8 mouse cellular contexts compared by ENCODE assay signal in genomic region chr2:18041199-18041885, GRCm38 (mm10). TPM values are rescaled to one million over a fixed set of nuclear protein-coding genes. Genes with fewer than 3 reads are reported as not detected.
DNase-seq lines count a peak whose midpoint lies in the region; ATAC-seq lines count a peak whose summit lies in the region.

No protein-coding gene starts in this region.

- peak overlapping the region; percentile 36 for H3K4me3 ChIP-seq in forebrain, embryonic 16.5 days (replicated peaks; ENCODE audit: low read length)
- peak overlapping the region; percentile 8; the same call in 1 of the 2 replicates for H3K4me3 ChIP-seq in neural tube, embryonic 15.5 days (replicated peaks)

- H3K27ac ChIP-seq in forebrain, embryonic 16.5 days (ENCODE audit: low read length): peak overlapping the region; percentile 89
- H3K27ac ChIP-seq in neural tube, embryonic 15.5 days (replicated peaks): peak overlapping the region; percentile 73

- peak overlapping the region; percentile 56 for H3K4me2 ChIP-seq in forebrain, embryonic 16.5 days (ENCODE audit: low read length)
- peak overlapping the region; percentile 62 for H3K4me2 ChIP-seq in neural tube, embryonic 15.5 days

- no peaks in the 10 kb centered on the region for H3K27me3 ChIP-seq in forebrain, embryonic 16.5 days (replicated peaks; ENCODE audit: control insufficient read depth, insufficient read depth, low read length)
- no peaks in the 10 kb centered on the region for H3K27me3 ChIP-seq in neural tube, embryonic 15.5 days (replicated peaks)

- H3K36me3 ChIP-seq in forebrain, embryonic 16.5 days (ENCODE audit: control insufficient read depth, insufficient read depth): no peaks in the 10 kb centered on the region
- H3K36me3 ChIP-seq in neural tube, embryonic 15.5 days: no peaks in the 10 kb centered on the region

- DNase-seq in right cerebral cortex, postnatal 10 days (ENCODE audit: low spot score in 2 of 2): peak; percentile 58 to 66
- DNase-seq in right cerebral cortex, postnatal 36 days (ENCODE audit: low spot score in 2 of 2): no peak
- peak; percentile 75 to 83 for DNase-seq in kidney, postnatal 4 days
- DNase-seq in adrenal gland, postnatal 25 days: no peak
- DNase-seq in adrenal gland, adult 18-20 months (ENCODE audit: low spot score in 2 of 2): no peak
- DNase-seq in gastrocnemius, adult 8-10 months (ENCODE audit: low spot score in 2 of 2): no peak

- no peaks in the 10 kb centered on the region for H3K9me3 ChIP-seq in forebrain, embryonic 16.5 days (ENCODE audit: control insufficient read depth, low read length)
- H3K9me3 ChIP-seq in neural tube, embryonic 15.5 days (replicated peaks): no peaks in the 10 kb centered on the region

- peaks cover 46% of the 10 kb centered on the region for H3K4me1 ChIP-seq in forebrain, embryonic 16.5 days (replicated peaks; ENCODE audit: control insufficient read depth, insufficient read depth, low read length)
- H3K4me1 ChIP-seq in neural tube, embryonic 15.5 days: peaks cover 59% of the 10 kb centered on the region

- ATAC-seq in forebrain, embryonic 16.5 days: peak; percentile 78
- peak; percentile 61; the same call in 1 of the 2 replicates for ATAC-seq in neural tube, embryonic 15.5 days (ENCODE audit: low FRiP score)

- 3% methylated on average over 14 of the region's 14 CpGs for WGBS in forebrain, embryonic 16.5 days
- WGBS in neural tube, embryonic 15.5 days: 11% methylated on average over 14 of the region's 14 CpGs

- peak overlapping the region; percentile 76 for H3K9ac ChIP-seq in forebrain, embryonic 16.5 days (replicated peaks; ENCODE audit: low read depth, low read length)
- peak overlapping the region; percentile 38 for H3K9ac ChIP-seq in neural tube, embryonic 15.5 days (replicated peaks)

RNA-seq across cellular contexts. Expression of gene A930004D18Rik, which starts 3.8 kb away (rescaled TPM):
- polyA plus RNA-seq in forebrain, embryonic 16.5 days (2015; fragmentation: Nextera tagmentation; extraction: Ambion mirVana): 9.6 and 14.1 TPM in 2 replicates
- 8.6 and 13.1 TPM in 2 replicates for polyA plus RNA-seq in neural tube, embryonic 15.5 days (2015; fragmentation: Nextera tagmentation; extraction: Ambion mirVana)
- 2.1 and 3.7 TPM in 2 replicates for total RNA-seq in adrenal gland, postnatal 25 days (2021)
- total RNA-seq in adrenal gland, adult 18-20 months (2021): 1 to 10 TPM; 1.4 to 2.3 TPM
- total RNA-seq in gastrocnemius, adult 8-10 months (2022): under 1 TPM in 2 of 4 experiments, not detected in 2; 0.17 to 0.38 TPM

RNA-seq across cellular contexts. Expression of gene Skida1, which starts 7.5 kb away (rescaled TPM):
- polyA plus RNA-seq in forebrain, embryonic 16.5 days (2015; fragmentation: Nextera tagmentation; extraction: Ambion mirVana): 9.8 and 13.4 TPM in 2 replicates
- 3.8 and 5.2 TPM in 2 replicates for polyA plus RNA-seq in neural tube, embryonic 15.5 days (2015; fragmentation: Nextera tagmentation; extraction: Ambion mirVana)
- 4.2 and 5.4 TPM in 2 replicates for total RNA-seq in adrenal gland, postnatal 25 days (2021)
- total RNA-seq in adrenal gland, adult 18-20 months (2021): 1 to 10 TPM; 1.6 to 2.0 TPM
- under 1 TPM; 0.07 to 0.34 (median 0.13) TPM for total RNA-seq in gastrocnemius, adult 8-10 months (2022)

RNA-seq across cellular contexts. Expression of gene Mllt10, which starts 13.7 kb away (rescaled TPM):
- polyA plus RNA-seq in forebrain, embryonic 16.5 days (2015; fragmentation: Nextera tagmentation; extraction: Ambion mirVana): 53.8 and 56.0 TPM in 2 replicates
- 46.2 and 57.7 TPM in 2 replicates for polyA plus RNA-seq in neural tube, embryonic 15.5 days (2015; fragmentation: Nextera tagmentation; extraction: Ambion mirVana)
- total RNA-seq in adrenal gland, postnatal 25 days (2021): 59.0 and 68.1 TPM in 2 replicates
- total RNA-seq in adrenal gland, adult 18-20 months (2021): 10 to 100 TPM; 41.4 to 44.8 TPM
- total RNA-seq in gastrocnemius, adult 8-10 months (2022): 10 to 100 TPM; 17.3 to 22.4 (median 20.5) TPM

RNA-seq across cellular contexts. Expression of gene H2al2a, which starts 44.6 kb away (rescaled TPM):
- not detected in 2 replicates for polyA plus RNA-seq in forebrain, embryonic 16.5 days (2015; fragmentation: Nextera tagmentation; extraction: Ambion mirVana)
- polyA plus RNA-seq in neural tube, embryonic 15.5 days (2015; fragmentation: Nextera tagmentation; extraction: Ambion mirVana): not detected in 2 replicates
- total RNA-seq in adrenal gland, postnatal 25 days (2021): not detected in 2 replicates
- total RNA-seq in adrenal gland, adult 18-20 months (2021): not detected
- not detected for total RNA-seq in gastrocnemius, adult 8-10 months (2022)

Comparison
In these comparisons a context has a peak if more than half of its experiments do, and no peak if none do; other contexts are left out.
1. DNase-seq: peak in right cerebral cortex, postnatal 10 days (2 of 2) and kidney, postnatal 4 days (2 of 2); none in right cerebral cortex, postnatal 36 days (0 of 2), adrenal gland, postnatal 25 days (single experiment), adrenal gland, adult 18-20 months (0 of 2) and gastrocnemius, adult 8-10 months (0 of 2).